Mouse (Mus musculus): Measurements from ENCODE around the gene Palm3. TPM values are rescaled to one million over a fixed set of nuclear protein-coding genes. Genes with fewer than 3 reads are reported as not detected.

Gene Palm3
- polyA plus RNA-seq, 1 experiment from 2014 or later, result 0.96 TPM

DNA sequence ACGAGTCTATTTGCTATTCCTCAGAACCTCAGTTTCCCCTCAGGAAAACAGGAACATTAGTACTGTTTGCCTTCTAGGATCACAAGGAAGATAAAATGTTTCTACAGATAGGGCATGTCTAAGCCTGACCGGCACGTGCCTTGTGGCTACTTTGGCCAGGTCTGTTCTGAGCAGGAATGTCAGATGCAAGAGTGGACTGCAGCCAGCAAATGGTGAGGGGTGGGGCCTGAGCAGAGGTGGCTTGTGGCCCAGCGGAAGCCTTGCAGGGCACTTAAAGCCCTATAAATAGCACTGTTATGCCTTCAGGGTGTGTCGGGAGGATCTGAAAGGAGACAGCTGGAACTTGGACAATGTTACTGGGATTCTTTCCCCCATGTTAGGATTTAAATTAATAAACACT is 1.8 kb downstream of the Palm3 start:
- no peak overlapping the region for H3K4me3 ChIP-seq (ENCODE audit: low read depth, low read length)
- no peaks in the 10 kb centered on the region for H3K9me3 ChIP-seq (ENCODE audit: control insufficient read depth, low read length)
- no peak for ATAC-seq (ENCODE audit: low FRiP score, low TSS enrichment)
- no peaks in the 10 kb centered on the region for H3K36me3 ChIP-seq (ENCODE audit: control insufficient read depth, insufficient read depth, low read length)
- no peak overlapping the region for H3K27ac ChIP-seq (replicated peaks)
- H3K27me3 ChIP-seq (ENCODE audit: control insufficient read depth, insufficient read depth, low read length), result peaks cover 2% of the 10 kb centered on the region; the same call in 1 of the 2 replicates
- no peak overlapping the region for H3K9ac ChIP-seq (ENCODE audit: low read length)
- 2% methylated on average over 5 of the region's 5 CpGs for WGBS
- no peak for TF ChIP-seq EP300 (optimal IDR thresholded peaks at IDR 0.05)
- TF ChIP-seq CTCF (IDR thresholded peaks at IDR 0.05; ENCODE audit: low read depth), result no peak
- no peak overlapping the region for H3K4me2 ChIP-seq (replicated peaks; ENCODE audit: low read depth)
- peaks cover 13% of the 10 kb centered on the region for H3K4me1 ChIP-seq (replicated peaks; ENCODE audit: control insufficient read depth, insufficient read depth)
- peak; percentile 46 for DNase-seq (ENCODE audit: low spot score)

- DNase-seq (ENCODE audit: low spot score), result no peak
- TF ChIP-seq EP300 (optimal IDR thresholded peaks at IDR 0.05), result no peak
- TF ChIP-seq CTCF (IDR thresholded peaks at IDR 0.05; ENCODE audit: low read depth), result no peak
- H3K36me3 ChIP-seq (ENCODE audit: control insufficient read depth, insufficient read depth, low read length), result no peaks in the 10 kb centered on the region
- H3K27ac ChIP-seq (replicated peaks), result no peak overlapping the region
- WGBS, result 71% methylated on average over 1 of the region's 1 CpGs
- H3K27me3 ChIP-seq (ENCODE audit: control insufficient read depth, insufficient read depth, low read length), result peaks cover 2% of the 10 kb centered on the region; the same call in 1 of the 2 replicates
- H3K4me1 ChIP-seq (replicated peaks; ENCODE audit: control insufficient read depth, insufficient read depth), result peaks cover 13% of the 10 kb centered on the region
- ATAC-seq (ENCODE audit: low FRiP score, low TSS enrichment), result no peak
- H3K9me3 ChIP-seq (ENCODE audit: control insufficient read depth, low read length), result no peaks in the 10 kb centered on the region
- H3K4me3 ChIP-seq (ENCODE audit: low read depth, low read length), result no peak overlapping the region
- no peak overlapping the region for H3K4me2 ChIP-seq (replicated peaks; ENCODE audit: low read depth)
- no peak overlapping the region for H3K9ac ChIP-seq (ENCODE audit: low read length)
These were observed 2.4 kb downstream of the Palm3 start for GRCm38 (mm10) chr8:84023631-84024030.

- ATAC-seq (ENCODE audit: low FRiP score, low TSS enrichment) (no peak), DNase-seq (ENCODE audit: low spot score) (peak; percentile 65)
- Histone ChIP-seq H3K27ac (replicated peaks) (no peak overlapping the region), H3K9ac (ENCODE audit: low read length) (no peak overlapping the region), H3K36me3 (ENCODE audit: control insufficient read depth, insufficient read depth, low read length) (no peaks in the 10 kb centered on the region), H3K27me3 (ENCODE audit: control insufficient read depth, insufficient read depth, low read length) (peaks cover 2% of the 10 kb centered on the region; the same call in 1 of the 2 replicates), H3K4me2 (replicated peaks; ENCODE audit: low read depth) (no peak overlapping the region), H3K4me3 (ENCODE audit: low read depth, low read length) (no peak overlapping the region), H3K4me1 (replicated peaks; ENCODE audit: control insufficient read depth, insufficient read depth) (peaks cover 13% of the 10 kb centered on the region), H3K9me3 (ENCODE audit: control insufficient read depth, low read length) (no peaks in the 10 kb centered on the region)
- 18% methylated on average over 10 of the region's 10 CpGs for WGBS
- TF ChIP-seq CTCF (IDR thresholded peaks at IDR 0.05; ENCODE audit: low read depth) (peak; percentile 75), EP300 (optimal IDR thresholded peaks at IDR 0.05) (no peak)
These were observed 2.9 kb downstream of the Palm3 start for GRCm38 (mm10) chr8:84024171-84024570.

DNA sequence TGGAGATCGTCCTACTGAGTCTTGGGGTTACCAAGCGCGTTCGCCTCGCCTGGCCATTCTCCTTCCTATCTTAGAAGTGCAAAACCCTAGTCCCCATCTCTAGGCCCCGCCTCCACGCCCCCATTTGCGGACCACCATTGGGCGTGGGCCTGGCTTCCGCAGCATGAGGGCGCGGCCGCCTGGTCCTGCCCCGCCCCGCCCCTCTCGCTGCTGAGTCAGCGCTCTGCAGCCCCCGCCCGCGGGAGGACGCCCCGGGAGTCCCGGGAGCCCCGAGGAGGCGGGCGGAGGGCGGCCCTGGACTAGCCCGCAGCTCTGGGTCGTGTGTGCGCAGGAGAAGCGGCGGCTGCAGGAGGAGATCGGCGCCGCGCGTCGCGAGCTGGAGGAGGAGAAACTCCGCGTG is 4.6 kb downstream of the Palm3 start:
- ATAC-seq (ENCODE audit: low FRiP score, low TSS enrichment), result peak; percentile 55; the same call in 1 of the 2 replicates
- Histone ChIP-seq H3K9ac (ENCODE audit: low read length) (peak overlapping the region; percentile 31; the same call in 1 of the 2 replicates), H3K27ac (replicated peaks) (no peak overlapping the region), H3K4me1 (replicated peaks; ENCODE audit: control insufficient read depth, insufficient read depth) (peaks cover 13% of the 10 kb centered on the region), H3K9me3 (ENCODE audit: control insufficient read depth, low read length) (no peaks in the 10 kb centered on the region), H3K27me3 (ENCODE audit: control insufficient read depth, insufficient read depth, low read length) (peaks cover 2% of the 10 kb centered on the region; the same call in 1 of the 2 replicates), H3K4me2 (replicated peaks; ENCODE audit: low read depth) (peak overlapping the region; percentile 74), H3K4me3 (ENCODE audit: low read depth, low read length) (peak overlapping the region; percentile 40), H3K36me3 (ENCODE audit: control insufficient read depth, insufficient read depth, low read length) (no peaks in the 10 kb centered on the region)
- WGBS, result 2% methylated on average over 41 of the region's 41 CpGs
- peak; percentile 71 for DNase-seq (ENCODE audit: low spot score)
- TF ChIP-seq CTCF (IDR thresholded peaks at IDR 0.05; ENCODE audit: low read depth) (no peak), EP300 (optimal IDR thresholded peaks at IDR 0.05) (no peak)

DNA sequence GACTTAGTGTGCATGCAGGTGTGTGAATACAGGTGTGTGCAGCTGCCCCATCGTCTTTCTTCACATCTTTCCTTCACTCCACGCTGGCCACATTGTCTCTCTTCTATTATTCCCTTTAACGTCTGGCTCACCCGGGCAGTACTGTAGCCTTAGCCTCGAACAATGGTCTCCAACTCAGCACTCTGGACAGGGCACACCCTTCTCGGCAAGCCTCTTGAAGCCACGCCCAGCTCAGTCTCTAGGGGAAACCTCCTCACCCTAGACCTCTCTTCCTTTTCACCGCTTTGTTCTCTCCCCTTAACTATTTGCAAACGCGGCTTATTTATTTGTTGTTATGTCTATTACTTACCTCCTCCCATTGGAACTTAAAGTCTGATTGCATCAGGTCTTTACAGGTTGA is 6.2 kb downstream of the Palm3 start:
- Histone ChIP-seq H3K9ac (ENCODE audit: low read length) (no peak overlapping the region), H3K27me3 (ENCODE audit: control insufficient read depth, insufficient read depth, low read length) (peaks cover 2% of the 10 kb centered on the region; the same call in 1 of the 2 replicates), H3K4me1 (replicated peaks; ENCODE audit: control insufficient read depth, insufficient read depth) (peaks cover 10% of the 10 kb centered on the region; the same call in 1 of the 2 replicates), H3K27ac (replicated peaks) (no peak overlapping the region), H3K4me2 (replicated peaks; ENCODE audit: low read depth) (no peak overlapping the region), H3K4me3 (ENCODE audit: low read depth, low read length) (no peak overlapping the region), H3K9me3 (ENCODE audit: control insufficient read depth, low read length) (no peaks in the 10 kb centered on the region), H3K36me3 (ENCODE audit: control insufficient read depth, insufficient read depth, low read length) (no peaks in the 10 kb centered on the region)
- 13% methylated on average over 10 of the region's 10 CpGs for WGBS
- DNase-seq (ENCODE audit: low spot score) (no peak), ATAC-seq (ENCODE audit: low FRiP score, low TSS enrichment) (no peak)
- TF ChIP-seq CTCF (IDR thresholded peaks at IDR 0.05; ENCODE audit: low read depth), result no peak
- no peak for TF ChIP-seq EP300 (optimal IDR thresholded peaks at IDR 0.05)

DNA sequence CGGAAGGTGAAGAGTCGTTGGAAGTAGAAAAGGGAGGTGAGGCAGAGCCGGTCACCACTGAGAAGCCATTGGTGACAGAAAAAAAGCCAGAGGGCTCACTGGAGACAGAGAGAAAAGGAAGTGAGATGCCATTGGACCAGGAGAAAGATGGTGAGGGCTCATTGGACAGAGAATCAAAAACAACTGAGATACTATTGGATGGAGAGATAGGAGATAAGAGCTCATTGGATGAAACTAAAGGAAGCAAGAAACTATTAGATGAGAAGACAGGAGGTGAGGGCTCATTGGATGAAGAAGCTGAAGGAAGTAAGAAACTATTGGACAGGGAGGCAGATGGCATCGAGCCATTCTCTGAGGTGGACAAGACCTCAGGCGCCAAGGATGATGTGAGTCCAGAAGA is 8.0 kb downstream of the Palm3 start:
- Histone ChIP-seq H3K27me3 (ENCODE audit: control insufficient read depth, insufficient read depth, low read length) (peaks cover 2% of the 10 kb centered on the region; the same call in 1 of the 2 replicates), H3K9ac (ENCODE audit: low read length) (no peak overlapping the region), H3K4me2 (replicated peaks; ENCODE audit: low read depth) (no peak overlapping the region), H3K4me3 (ENCODE audit: low read depth, low read length) (no peak overlapping the region), H3K9me3 (ENCODE audit: control insufficient read depth, low read length) (no peaks in the 10 kb centered on the region), H3K36me3 (ENCODE audit: control insufficient read depth, insufficient read depth, low read length) (no peaks in the 10 kb centered on the region), H3K27ac (replicated peaks) (no peak overlapping the region), H3K4me1 (replicated peaks; ENCODE audit: control insufficient read depth, insufficient read depth) (0 out of 2 replicates have a peak, but pooled peaks cover 3% of the 10 kb centered on the region)
- 88% methylated on average over 5 of the region's 5 CpGs for WGBS
- DNase-seq (ENCODE audit: low spot score), result no peak
- no peak for TF ChIP-seq CTCF (IDR thresholded peaks at IDR 0.05; ENCODE audit: low read depth)
- ATAC-seq (ENCODE audit: low FRiP score, low TSS enrichment), result no peak

Measured in stomach, postnatal 0 days (tissue).